Mouse (Mus musculus) forebrain, embryonic 10.5 days (tissue): ENCODE measurements around the gene Zhx3. TPM values are rescaled to one million over a fixed set of nuclear protein-coding genes. Genes with fewer than 3 reads are reported as not detected.

ENCODE experiments used
- DNase-seq: peaks from one replicate; pipeline ENCODE4 v3.0.0-alpha.2; 2017; ENCODE audit warnings: low spot score; ENCODE audit errors: extremely low spot score
- H3K27ac ChIP-seq: fragments of 300-500 bp; sonication (generic); 2 replicates; pipeline ENCODE4 v1.5.1; 2016; ENCODE audit warnings: mild to moderate bottlenecking
- H3K27me3 ChIP-seq: fragments of 300-500 bp; sonication (generic); 2 replicates; pipeline ENCODE4 v1.6.1; 2016; ENCODE audit warnings: mild to moderate bottlenecking; ENCODE audit not compliant: poor library complexity, severe bottlenecking
- H3K36me3 ChIP-seq: fragments of 300-500 bp; sonication (generic); replicated peaks from 2 replicates; pipeline ENCODE4 v1.6.1; 2016; ENCODE audit warnings: mild to moderate bottlenecking, moderate library complexity
- H3K4me1 ChIP-seq: fragments of 300-500 bp; sonication (generic); 2 replicates; pipeline ENCODE4 v1.6.1; 2016
- H3K4me3 ChIP-seq: fragments of 300-500 bp; sonication (generic); 2 replicates; pipeline ENCODE4 v1.5.1; 2016; ENCODE audit warnings: mild to moderate bottlenecking, moderate library complexity
- H3K9me3 ChIP-seq: fragments of 300-500 bp; sonication (generic); 2 replicates; pipeline ENCODE4 v1.6.1; 2016; ENCODE audit warnings: mild to moderate bottlenecking, moderate library complexity
- WGBS: fragments of 180-500 bp; shearing (Covaris S2); methylation state at CpG from one replicate; pipeline ENCODE4 v1.1.7; 2016; 5-methylcytosine and 5-hydroxymethylcytosine counted together
- polyA plus RNA-seq: library from polyadenylated mRNA; unstranded; fragments of >200 nt; fragmentation: Nextera tagmentation; extraction: Ambion mirVana; gene quantifications from 2 replicates; pipeline ENCODE4 v1.2.1, GENCODE M21; 2016

The Zhx3 gene
- polyA plus RNA-seq, 1 experiment from 2014 or later = 5.8 TPM

DNA sequence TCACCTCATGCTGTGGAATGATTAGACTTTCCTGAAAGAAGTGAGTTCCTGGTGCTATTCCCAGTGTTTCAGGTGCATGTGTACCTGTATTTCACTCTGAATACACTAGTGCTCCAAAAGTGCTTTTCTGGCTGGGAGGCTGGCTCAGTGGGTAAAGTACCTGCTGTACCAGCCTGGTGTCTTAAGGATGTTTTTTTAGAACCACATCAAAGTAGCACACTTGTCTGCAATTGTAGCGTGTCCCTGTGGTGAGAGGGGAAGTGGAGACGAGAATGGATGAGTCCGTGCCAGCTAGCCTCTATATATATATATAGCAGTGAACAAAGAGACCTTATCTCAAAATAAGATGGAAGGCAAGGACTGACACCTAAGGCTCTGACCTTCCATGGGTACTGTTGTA lies 171.2 kb downstream of the Zhx3 start:
- Histone ChIP-seq H3K36me3 (peaks cover 95% of the 10 kb centered on the region), H3K27ac (no peak overlapping the region)
- WGBS = 91% methylated on average over 3 of the region's 3 CpGs

DNA sequence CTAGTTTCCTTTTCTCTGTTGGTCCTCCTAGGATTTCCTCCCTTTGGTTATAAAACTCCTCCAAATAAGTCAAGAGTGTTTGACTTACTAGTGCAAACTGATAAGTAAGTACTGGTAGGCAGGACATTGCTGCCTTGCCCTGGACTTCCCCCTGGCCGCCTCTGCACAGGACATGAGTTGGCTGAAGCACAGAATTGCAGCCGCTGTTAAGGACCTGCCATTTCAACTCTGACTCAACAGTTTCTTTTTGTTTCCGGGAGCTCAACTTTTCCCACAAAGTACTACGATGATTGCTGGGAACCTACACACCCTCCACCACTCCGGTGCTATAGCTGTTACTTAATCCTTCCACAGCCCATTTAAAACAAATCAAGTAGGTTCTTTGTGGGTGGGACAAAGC lies 172.5 kb downstream of the Zhx3 start:
- no peaks in the 10 kb centered on the region for H3K9me3 ChIP-seq
- H3K27me3 ChIP-seq = no peaks in the 10 kb centered on the region
- peaks cover 93% of the 10 kb centered on the region for H3K36me3 ChIP-seq
- no peak for DNase-seq
- no peak overlapping the region for H3K4me3 ChIP-seq
- no peaks in the 10 kb centered on the region for H3K4me1 ChIP-seq
- WGBS = 85% methylated on average over 5 of the region's 5 CpGs
- no peak overlapping the region for H3K27ac ChIP-seq

More for the DNA sequence above, 171.2 kb downstream of the Zhx3 start:
- H3K9me3 ChIP-seq = no peaks in the 10 kb centered on the region
- no peak for DNase-seq
- H3K4me3 ChIP-seq = no peak overlapping the region
- no peaks in the 10 kb centered on the region for H3K4me1 ChIP-seq
- H3K27me3 ChIP-seq = no peaks in the 10 kb centered on the region

Other genes with a start within 250 kb of the Zhx3 start
- gene Top1, start 227.1 kb downstream of the Zhx3 start, polyA plus RNA-seq = 113 and 118 TPM in 2 replicates
- gene Plcg1, start 141.7 kb downstream of the Zhx3 start, polyA plus RNA-seq = 59.3 and 61.7 TPM in 2 replicates
- 0.74 and 1.0 TPM in 2 replicates for gene Lpin3, start 7.7 kb upstream of the Zhx3 start, polyA plus RNA-seq
- gene Emilin3, start 39.3 kb upstream of the Zhx3 start, polyA plus RNA-seq = 2.0 and 2.2 TPM in 2 replicates
- gene Chd6, start 236.1 kb upstream of the Zhx3 start, polyA plus RNA-seq = 27.2 and 31.0 TPM in 2 replicates